Mouse (Mus musculus): ENCODE measurements around the gene Olfr1415.

DNA sequence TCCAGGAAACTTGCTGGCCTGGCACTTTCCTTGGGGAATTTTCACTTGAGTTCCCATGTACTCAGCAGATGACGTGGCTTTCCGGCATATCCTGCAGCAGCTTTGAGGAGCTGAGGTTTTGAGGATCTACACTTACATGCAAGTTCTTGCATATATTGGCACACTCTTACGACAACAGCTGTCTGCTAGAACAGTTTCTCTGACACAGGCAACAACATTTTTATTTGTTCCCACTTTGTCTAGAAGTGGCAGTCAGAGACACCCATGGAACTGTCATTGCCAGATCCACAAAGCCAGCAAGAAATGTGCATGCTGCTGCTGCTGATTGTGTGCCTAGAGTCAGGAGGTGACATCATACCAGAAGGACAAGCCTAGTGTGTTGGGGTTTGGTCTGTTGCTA lies 27.9 kb upstream of the Olfr1415 start:
- TF ChIP-seq CTCF (conservative IDR thresholded peaks at IDR 0.05; ENCODE audit: low read length) (no peak), POU5F1 (IDR thresholded peaks at IDR 0.05; ENCODE audit: borderline replicate concordance, low read length) (no peak)
